Mouse (Mus musculus) heart, embryonic 12.5 days (tissue): ENCODE results near the gene Dhrs7b. TPM values are rescaled to one million over a fixed set of nuclear protein-coding genes. Genes with fewer than 3 reads are reported as not detected.
"Not testable (repeated sequence)": the region's sequence is repeated elsewhere in the genome, so short reads cannot be mapped to it uniquely, and the experiment has no call there.

Experiments
- ATAC-seq: fragments of 200-750 bp; cut with Nextera tagmentation; 2 replicates; pipeline ENCODE4 v1.8.0; 2017; ENCODE audit warnings: moderate TSS enrichment, moderate library complexity; ENCODE audit not compliant: insufficient number of reproducible peaks, low FRiP score
- H3K27ac ChIP-seq: fragments of 300-500 bp; sonication (generic); 2 replicates; pipeline ENCODE4 v1.5.1; 2016; ENCODE audit warnings: mild to moderate bottlenecking, moderate library complexity; ENCODE audit not compliant: poor library complexity, severe bottlenecking
- H3K27me3 ChIP-seq: fragments of 300-500 bp; sonication (generic); replicated peaks from 2 replicates; pipeline ENCODE4 v1.6.1; 2016; ENCODE audit warnings: mild to moderate bottlenecking, moderate library complexity
- H3K36me3 ChIP-seq: fragments of 300-500 bp; sonication (generic); 2 replicates; pipeline ENCODE4 v1.6.1; 2016; ENCODE audit warnings: mild to moderate bottlenecking, moderate library complexity
- H3K4me1 ChIP-seq: fragments of 300-500 bp; sonication (generic); replicated peaks from 2 replicates; pipeline ENCODE4 v1.6.1; 2016; ENCODE audit warnings: mild to moderate bottlenecking
- H3K4me2 ChIP-seq: fragments of 300-500 bp; sonication (generic); 2 replicates; pipeline ENCODE4 v1.6.1; 2016; ENCODE audit warnings: mild to moderate bottlenecking, moderate library complexity
- H3K4me3 ChIP-seq: fragments of 300-500 bp; sonication (generic); 2 replicates; pipeline ENCODE4 v1.5.1; 2016; ENCODE audit warnings: mild to moderate bottlenecking
- H3K9ac ChIP-seq: fragments of 300-500 bp; sonication (generic); 2 replicates; pipeline ENCODE4 v1.6.1; 2016; ENCODE audit warnings: mild to moderate bottlenecking, moderate library complexity
- H3K9me3 ChIP-seq: fragments of 300-500 bp; sonication (generic); replicated peaks from 2 replicates; pipeline ENCODE4 v1.6.1; 2016; ENCODE audit warnings: mild to moderate bottlenecking, moderate library complexity
- WGBS: fragments of 180-500 bp; shearing (Covaris S2); methylation state at CpG from one replicate; pipeline ENCODE4 v1.1.7; 2016; 5-methylcytosine and 5-hydroxymethylcytosine counted together
- polyA plus RNA-seq: library from polyadenylated mRNA; unstranded; fragments of >200 nt; fragmentation: Nextera tagmentation; extraction: Ambion mirVana; gene quantifications from 2 replicates; pipeline ENCODE4 v1.2.1, GENCODE M21; 2016

The Dhrs7b gene
- polyA plus RNA-seq, 1 experiment from 2014 or later = 33.4 TPM

DNA sequence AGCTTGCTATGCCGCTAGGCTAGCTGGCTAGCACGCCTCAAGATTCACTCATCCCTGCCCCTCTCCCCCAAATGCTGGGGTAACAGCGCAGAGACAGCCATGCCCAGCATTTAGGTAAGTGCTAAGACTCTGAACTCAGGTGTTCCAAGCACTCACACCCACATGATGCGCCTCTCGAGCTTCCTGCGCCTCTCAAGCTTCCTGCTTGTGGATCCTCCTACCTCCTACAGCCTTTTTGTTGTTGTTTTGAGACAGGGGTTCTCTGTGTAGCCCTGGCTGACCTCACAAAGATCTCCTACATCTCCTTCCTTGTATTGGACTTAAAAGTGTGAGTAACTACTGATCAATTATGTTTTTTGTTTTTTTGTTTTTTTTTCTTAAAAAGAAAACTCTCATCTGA is 42.7 kb downstream of the Dhrs7b start:
- Histone ChIP-seq H3K27me3 (no peaks in the 10 kb centered on the region), H3K4me2 (no peak overlapping the region), H3K27ac (0 out of 2 replicates have a peak overlapping the region, but pooled peaks have one; percentile 28), H3K36me3 (peaks cover 22% of the 10 kb centered on the region), H3K4me1 (peaks cover 81% of the 10 kb centered on the region), H3K9ac (no peak overlapping the region; the same call in 1 of the 2 replicates), H3K4me3 (no peak overlapping the region), H3K9me3 (no peaks in the 10 kb centered on the region)
- WGBS = 88% methylated on average over 6 of the region's 6 CpGs
- no peak for ATAC-seq

GRCm38 (mm10) chr11:60878056-60878612 is 47.7 kb downstream of the Dhrs7b start:
- H3K4me1 ChIP-seq = peaks cover 50% of the 10 kb centered on the region
- H3K27ac ChIP-seq = peak overlapping the region; percentile 94
- H3K9me3 ChIP-seq = no peaks in the 10 kb centered on the region
- peak overlapping the region; percentile 93 for H3K9ac ChIP-seq
- under 1% methylated on average over 47 of the region's 52 CpGs for WGBS
- peak overlapping the region; percentile 86 for H3K4me3 ChIP-seq
- H3K36me3 ChIP-seq = peaks cover 15% of the 10 kb centered on the region
- peak; percentile 65 for ATAC-seq
- peak overlapping the region; percentile 80 for H3K4me2 ChIP-seq
- H3K27me3 ChIP-seq = no peaks in the 10 kb centered on the region

DNA sequence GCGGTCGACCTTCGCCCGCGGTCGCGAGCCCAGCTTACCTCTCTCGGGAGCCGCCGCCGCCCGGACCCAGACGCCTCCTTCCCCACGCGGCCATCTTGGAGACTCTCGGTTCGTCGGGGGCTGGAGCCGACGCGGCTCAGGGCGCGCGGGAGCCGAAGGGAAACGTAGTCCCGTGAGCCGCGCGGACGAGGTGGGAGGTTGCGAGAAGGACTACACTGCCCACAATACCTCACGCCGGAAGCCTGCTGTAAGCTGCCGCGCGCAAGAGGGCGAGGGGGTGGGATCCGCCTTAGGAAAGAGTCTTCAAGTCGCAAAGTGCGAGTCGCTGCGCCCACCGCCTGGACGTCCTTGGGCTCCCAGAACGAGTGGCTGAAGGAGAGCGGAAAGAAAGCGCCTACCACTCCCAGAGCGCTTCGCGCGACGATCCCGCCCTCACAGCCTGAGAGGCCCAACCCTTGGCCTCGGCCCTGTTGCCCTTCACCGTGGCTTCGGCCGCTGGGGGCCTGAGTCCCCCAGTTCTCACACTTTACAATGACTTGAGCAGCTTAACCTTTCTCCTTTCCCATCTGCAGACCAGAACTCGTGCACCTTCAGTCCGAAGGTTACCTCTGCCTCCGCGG is 48.4 kb downstream of the Dhrs7b start, which contains the start of gene Tmem11:
Tmem11 (minus strand) TSS at position 598 of the 620 bp plus-strand sequence.
- peak; percentile 98 for ATAC-seq
- Histone ChIP-seq H3K4me3 (peak within 1 kb of the TSS; percentile 86), H3K9me3 (no peaks in the 10 kb centered on the region), H3K27me3 (no peaks in the 10 kb centered on the region), H3K27ac (peak within 1 kb of the TSS; percentile 94), H3K4me2 (peak within 1 kb of the TSS; percentile 80), H3K4me1 (peaks cover 45% of the 10 kb centered on the region), H3K9ac (peak within 1 kb of the TSS; percentile 93), H3K36me3 (peaks cover 15% of the 10 kb centered on the region)
- under 1% methylated on average over 62 of the region's 62 CpGs for WGBS

GRCm38 (mm10) chr11:60879423-60879822 is 49.0 kb downstream of the Dhrs7b start:
- WGBS = 3% methylated on average over 11 of the region's 11 CpGs
- Histone ChIP-seq H3K4me3 (peak overlapping the region; percentile 86), H3K9ac (peak overlapping the region; percentile 69), H3K27ac (peak overlapping the region; percentile 92), H3K4me2 (peak overlapping the region; percentile 80), H3K4me1 (peaks cover 43% of the 10 kb centered on the region), H3K9me3 (no peaks in the 10 kb centered on the region), H3K36me3 (peaks cover 10% of the 10 kb centered on the region), H3K27me3 (no peaks in the 10 kb centered on the region)
- no peak for ATAC-seq

- no peaks in the 10 kb centered on the region for H3K9me3 ChIP-seq
- no peak for ATAC-seq
- no peak overlapping the region for H3K27ac ChIP-seq
- H3K4me3 ChIP-seq = no peak overlapping the region
- H3K4me2 ChIP-seq = no peak overlapping the region
- H3K4me1 ChIP-seq = peaks cover 33% of the 10 kb centered on the region
- no peak overlapping the region for H3K9ac ChIP-seq
- H3K36me3 ChIP-seq = peaks cover 4% of the 10 kb centered on the region; the same call in 1 of the 2 replicates
- 93% methylated on average over 4 of the region's 4 CpGs for WGBS
- H3K27me3 ChIP-seq = no peaks in the 10 kb centered on the region
Observed at GRCm38 (mm10) chr11:60880559-60880958, 50.1 kb downstream of the Dhrs7b start.

DNA sequence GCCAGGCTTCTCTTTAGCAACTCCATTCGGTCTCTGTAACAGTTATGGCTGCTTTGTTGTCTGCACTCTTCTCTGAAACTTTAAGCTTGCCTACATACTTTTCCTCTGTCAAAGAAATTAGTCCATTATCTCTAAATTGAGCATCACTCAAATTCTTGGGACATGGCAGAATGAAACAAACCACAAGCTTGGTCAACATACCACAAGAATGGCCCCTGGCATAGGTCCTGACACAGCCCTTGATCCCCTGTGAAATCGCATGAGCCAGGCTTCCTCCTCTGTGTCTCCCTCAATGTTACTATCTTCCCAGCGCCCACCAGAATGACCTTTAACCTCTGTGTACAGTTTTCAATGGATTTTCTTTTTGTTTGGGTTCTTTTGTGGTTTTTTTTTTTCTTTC is 52.0 kb downstream of the Dhrs7b start:
- ATAC-seq = no peak
- Histone ChIP-seq H3K36me3 (peaks cover 2% of the 10 kb centered on the region; the same call in 1 of the 2 replicates), H3K27ac (no peak overlapping the region), H3K27me3 (no peaks in the 10 kb centered on the region), H3K9me3 (no peaks in the 10 kb centered on the region), H3K4me2 (no peak overlapping the region), H3K9ac (no peak overlapping the region), H3K4me1 (peaks cover 20% of the 10 kb centered on the region), H3K4me3 (no peak overlapping the region)
- WGBS = 65% methylated on average over 3 of the region's 3 CpGs

DNA sequence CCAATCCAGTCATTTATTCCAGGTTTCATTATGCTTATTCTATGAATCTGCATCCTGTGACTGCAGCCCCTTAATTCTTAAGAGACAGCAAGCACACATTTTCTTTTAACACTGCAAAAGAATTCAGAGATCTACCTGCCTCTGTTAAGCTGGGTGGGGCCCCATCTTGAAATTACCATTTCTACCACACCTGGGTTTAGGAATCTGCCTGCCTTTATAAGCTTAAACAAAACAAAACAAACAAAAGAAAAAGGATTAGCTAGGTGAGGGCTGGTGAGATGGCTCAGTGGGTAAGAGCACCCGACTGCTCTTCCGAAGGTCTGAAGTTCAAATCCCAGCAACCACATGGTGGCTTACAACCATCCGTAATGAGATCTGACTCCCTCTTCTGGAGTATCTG is 56.6 kb downstream of the Dhrs7b start:
- H3K9ac ChIP-seq = not testable (repeated sequence)
- 82% methylated on average over 3 of the region's 3 CpGs for WGBS
- peak overlapping the region; percentile 18; the same call in 1 of the 2 replicates for H3K27ac ChIP-seq

DNA sequence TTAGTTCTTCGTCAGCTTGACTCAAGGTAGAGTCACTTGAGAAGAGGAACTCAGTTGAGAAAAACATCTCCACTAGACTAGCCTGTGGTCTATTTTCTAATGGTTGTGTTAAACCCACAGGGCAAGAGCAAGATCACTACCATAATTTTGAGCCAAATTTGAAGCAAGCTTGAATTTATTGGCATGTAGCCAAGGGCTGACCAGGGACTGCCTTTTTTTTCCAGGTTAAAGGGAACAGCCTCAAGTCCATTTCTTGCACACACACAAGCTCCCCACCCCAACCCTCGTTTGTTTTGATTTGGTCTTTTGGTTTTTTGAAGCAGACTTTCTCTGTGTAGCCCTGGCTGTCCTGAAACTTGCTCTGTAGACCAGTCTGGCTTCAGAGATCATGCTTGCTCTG is 59.4 kb downstream of the Dhrs7b start:
- no peak overlapping the region for H3K4me2 ChIP-seq

More for the DNA sequence above, 56.6 kb downstream of the Dhrs7b start:
- H3K4me2 ChIP-seq, H3K9me3 ChIP-seq, H3K27me3 ChIP-seq, H3K36me3 ChIP-seq, H3K4me3 ChIP-seq, ATAC-seq: not testable (repeated sequence)
- peaks cover 26% of the 10 kb centered on the region for H3K4me1 ChIP-seq

DNA sequence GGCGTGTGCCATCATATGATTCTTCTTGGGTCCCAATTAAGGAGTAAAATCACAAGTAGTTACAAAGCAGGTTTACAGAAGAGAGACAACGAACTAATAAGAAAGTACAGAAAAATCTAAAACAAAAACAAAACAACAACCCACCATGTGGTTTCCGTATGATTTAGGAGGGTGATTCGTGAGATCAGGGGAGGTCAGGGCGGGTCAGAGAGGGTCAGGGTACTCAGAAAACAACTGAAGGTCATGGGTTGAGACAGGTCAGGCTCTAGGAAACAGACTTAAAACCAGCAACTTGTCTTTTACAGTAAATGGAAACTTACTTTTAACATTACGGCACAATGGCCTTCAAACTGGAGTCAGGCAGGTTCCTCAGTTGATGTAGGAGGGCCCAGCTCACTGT is 59.9 kb downstream of the Dhrs7b start:
- Histone ChIP-seq H3K4me2 (no peak overlapping the region), H3K27me3 (no peaks in the 10 kb centered on the region), H3K36me3 (no peaks in the 10 kb centered on the region), H3K9me3 (no peaks in the 10 kb centered on the region), H3K4me3 (no peak overlapping the region), H3K9ac (no peak overlapping the region), H3K4me1 (peaks cover 20% of the 10 kb centered on the region), H3K27ac (no peak overlapping the region; the same call in 1 of the 2 replicates)
- ATAC-seq = no peak
- 68% methylated on average over 6 of the region's 6 CpGs for WGBS

More for the DNA sequence above, 59.4 kb downstream of the Dhrs7b start:
- no peaks in the 10 kb centered on the region for H3K9me3 ChIP-seq
- no peak overlapping the region for H3K9ac ChIP-seq
- H3K4me1 ChIP-seq = peaks cover 20% of the 10 kb centered on the region
- no peaks in the 10 kb centered on the region for H3K27me3 ChIP-seq
- no peak for ATAC-seq
- H3K36me3 ChIP-seq = no peaks in the 10 kb centered on the region
- H3K27ac ChIP-seq = no peak overlapping the region
- WGBS = 72% methylated on average over 2 of the region's 2 CpGs
- H3K4me3 ChIP-seq = no peak overlapping the region

GRCm38 (mm10) chr11:60890744-60891143 is 60.3 kb downstream of the Dhrs7b start:
- WGBS = 54% methylated on average over 3 of the region's 3 CpGs
- ATAC-seq = no peak
- H3K4me2 ChIP-seq = no peak overlapping the region
- no peak overlapping the region for H3K9ac ChIP-seq
- H3K4me3 ChIP-seq = no peak overlapping the region
- peak overlapping the region; percentile 47; the same call in 1 of the 2 replicates for H3K27ac ChIP-seq
- H3K4me1 ChIP-seq = peaks cover 23% of the 10 kb centered on the region
- H3K27me3 ChIP-seq = no peaks in the 10 kb centered on the region
- no peaks in the 10 kb centered on the region for H3K36me3 ChIP-seq
- H3K9me3 ChIP-seq = no peaks in the 10 kb centered on the region

DNA sequence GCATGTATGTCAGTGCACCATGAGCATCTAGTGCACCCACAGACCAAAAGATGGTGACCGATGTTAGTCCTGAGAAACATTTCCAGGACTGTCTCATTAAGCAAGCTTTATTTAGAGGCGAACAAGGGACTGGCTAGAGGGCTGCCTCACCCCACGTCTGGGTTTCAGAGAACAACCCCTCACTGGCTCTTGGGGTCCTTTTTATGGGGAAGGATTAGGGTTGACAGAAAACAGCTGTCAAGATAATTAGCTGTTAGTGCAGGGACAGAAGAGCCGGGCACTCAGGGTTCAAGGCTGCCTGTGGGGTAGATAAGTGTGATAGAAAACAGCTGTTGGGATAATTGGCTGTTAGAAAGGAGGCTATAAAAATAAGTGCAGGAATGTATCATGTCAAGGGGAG is 65.5 kb downstream of the Dhrs7b start:
- ATAC-seq = no peak
- H3K4me3 ChIP-seq = no peak overlapping the region
- no peaks in the 10 kb centered on the region for H3K27me3 ChIP-seq
- peak overlapping the region; percentile 13; the same call in 1 of the 2 replicates for H3K4me2 ChIP-seq
- WGBS = 18% methylated on average over 4 of the region's 4 CpGs
- no peaks in the 10 kb centered on the region for H3K36me3 ChIP-seq
- H3K4me1 ChIP-seq = peaks cover 19% of the 10 kb centered on the region
- H3K9ac ChIP-seq = no peak overlapping the region
- H3K9me3 ChIP-seq = no peaks in the 10 kb centered on the region
- peak overlapping the region; percentile 35; the same call in 1 of the 2 replicates for H3K27ac ChIP-seq
